Mouse (Mus musculus) bone marrow, adult 2 months (tissue): ENCODE data around the gene Dnaaf5.

ENCODE experiments used
- CTCF ChIP-seq: fragments of 200-500 bp; IDR thresholded peaks from 2 replicates; pipeline ENCODE4 v1.5.1; 2011; ENCODE audit warnings: low read length, control low read depth; ENCODE audit not compliant: control insufficient read depth, insufficient read depth
- POLR2A ChIP-seq: fragments of 200-500 bp; IDR thresholded peaks from 2 replicates; pipeline ENCODE4 v1.6.1; 2011; ENCODE audit warnings: low read depth, mild to moderate bottlenecking, control low read depth, low read length, borderline replicate concordance; ENCODE audit not compliant: control insufficient read depth

- TF ChIP-seq POLR2A (no peak), CTCF (no peak)
Observed at GRCm38 (mm10) chr5:139211737-139212385, 61.8 kb downstream of the Dnaaf5 start.
